Mouse (Mus musculus) v-Abl transformed pro-B cells (cell line): Measurements from ENCODE around the gene Ap2a1.

Experiments used
- in situ Hi-C, 2 experiments: fragments of 400-800 bp; cut with MboI; formaldehyde crosslinking; loops; one replicate each; pipeline ENCODE4 v1.15.1; 2025; ENCODE audit not compliant: unreplicated experiment in 2 of 2

Ap2a1 gene

DNA sequence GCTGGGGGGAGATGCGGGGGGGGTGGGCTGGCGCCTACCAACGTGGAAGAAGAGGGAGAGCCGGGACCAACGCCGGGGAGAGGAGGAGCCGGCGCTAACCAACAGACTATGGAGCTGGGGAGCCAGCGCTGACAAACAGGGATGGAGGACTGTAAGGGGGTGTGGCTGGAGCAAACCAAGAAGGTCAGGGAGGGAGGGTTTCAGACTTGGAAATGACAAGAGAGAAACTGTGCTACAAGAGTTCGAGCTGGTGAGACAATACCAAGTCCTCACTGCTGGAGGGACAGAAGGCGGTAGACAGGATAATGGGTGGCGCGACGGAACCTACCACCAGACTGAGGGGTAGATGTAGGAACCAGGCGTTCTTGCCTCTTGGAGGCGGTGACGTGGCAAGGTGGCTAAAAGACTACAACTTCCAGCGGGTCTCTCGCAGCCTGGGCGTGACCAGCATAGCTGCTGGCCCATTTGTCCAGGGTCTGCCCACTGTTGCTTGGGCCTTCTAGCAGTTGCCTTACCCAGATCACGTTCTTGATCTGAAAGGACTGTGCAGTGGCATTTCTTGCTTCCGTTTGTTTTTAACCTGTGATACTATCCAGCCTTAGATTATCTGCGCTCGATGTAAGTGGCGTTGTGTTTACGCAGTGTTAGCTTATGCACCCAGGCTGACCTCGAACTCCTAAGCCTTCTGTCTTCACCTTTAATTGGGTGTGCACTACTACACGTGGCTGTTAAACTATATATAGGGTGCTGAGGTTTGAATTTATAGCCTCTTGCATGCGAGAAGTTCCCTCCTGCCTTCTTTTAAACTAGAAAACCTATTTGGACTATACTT is 59.4 kb downstream of the Ap2a1 start, which contains the start of gene Ptov1:
TSS of gene Ptov1 (minus strand) at position 92 of the 832 bp plus-strand sequence.
- in situ Hi-C loops = loop anchor here in 1 of 2 experiments (25.0 kb wide), 1 partner anchor 333 kb away; the partner anchor contains the start of genes Pold1 and Spib

DNA sequence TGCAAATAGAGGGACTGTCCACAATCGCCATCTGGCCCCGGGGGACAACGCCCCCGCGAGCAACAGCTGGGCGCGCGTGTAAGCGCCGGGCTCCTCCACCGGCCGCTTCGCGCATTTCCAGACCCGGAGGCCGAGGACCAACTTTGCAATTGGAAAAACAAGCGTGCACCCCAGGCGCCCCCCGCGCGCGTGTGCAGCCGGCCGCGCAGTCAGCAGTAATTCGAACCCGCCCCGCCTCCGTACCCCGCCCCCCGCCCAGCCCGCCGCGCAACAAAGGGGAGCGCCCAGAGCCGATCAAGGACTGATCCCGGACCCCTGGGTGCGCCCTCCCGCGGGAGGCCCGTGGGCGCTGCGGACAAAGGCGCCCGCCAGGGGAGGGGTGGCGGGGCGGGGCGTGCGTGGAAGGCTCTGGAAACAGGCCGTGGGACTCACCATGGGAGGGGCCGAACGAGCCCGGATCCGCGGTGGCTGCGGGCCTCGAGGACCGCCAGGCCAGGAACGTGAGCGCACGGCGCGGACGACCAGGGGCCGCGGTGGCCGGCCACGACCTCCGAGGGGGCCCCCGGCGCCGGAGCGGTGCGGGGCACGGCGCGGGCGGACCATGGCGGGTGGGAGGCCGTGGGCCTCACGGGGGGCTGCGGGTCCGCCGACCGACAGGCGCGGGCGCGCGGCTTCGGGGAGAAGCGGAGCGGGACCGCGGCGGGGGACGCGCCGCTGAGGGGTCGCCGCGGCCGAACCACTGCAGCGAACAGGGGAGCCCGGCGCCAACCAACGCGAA is 60.2 kb downstream of the Ap2a1 start:
- in situ Hi-C loops = loop anchor here in 1 of 2 experiments (25.0 kb wide), 1 partner anchor 332 kb away; the partner anchor contains the start of genes Pold1 and Spib

DNA sequence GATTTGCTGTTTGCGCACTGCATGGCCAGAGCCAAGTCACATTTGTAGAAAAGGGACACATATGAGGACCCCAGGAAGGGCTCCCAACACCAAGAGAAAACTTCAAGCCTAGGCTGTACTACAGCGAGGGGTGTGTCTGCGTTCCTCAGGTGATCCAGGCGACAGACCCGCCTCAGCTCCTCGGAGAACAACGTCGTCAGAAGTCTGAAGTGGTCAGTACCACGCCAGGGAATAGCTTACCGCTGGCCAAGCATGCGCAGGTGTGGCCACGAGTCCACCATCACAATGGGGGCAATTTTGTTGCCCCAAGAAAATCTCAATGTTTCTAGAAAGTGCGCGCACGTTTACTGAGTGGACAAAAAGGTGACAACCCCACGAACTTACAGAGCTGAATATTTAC is 60.8 kb downstream of the Ap2a1 start:
- in situ Hi-C loops = loop anchor here in 1 of 2 experiments (25.0 kb wide), 1 partner anchor 331 kb away; the partner anchor contains the start of genes Pold1 and Spib

DNA sequence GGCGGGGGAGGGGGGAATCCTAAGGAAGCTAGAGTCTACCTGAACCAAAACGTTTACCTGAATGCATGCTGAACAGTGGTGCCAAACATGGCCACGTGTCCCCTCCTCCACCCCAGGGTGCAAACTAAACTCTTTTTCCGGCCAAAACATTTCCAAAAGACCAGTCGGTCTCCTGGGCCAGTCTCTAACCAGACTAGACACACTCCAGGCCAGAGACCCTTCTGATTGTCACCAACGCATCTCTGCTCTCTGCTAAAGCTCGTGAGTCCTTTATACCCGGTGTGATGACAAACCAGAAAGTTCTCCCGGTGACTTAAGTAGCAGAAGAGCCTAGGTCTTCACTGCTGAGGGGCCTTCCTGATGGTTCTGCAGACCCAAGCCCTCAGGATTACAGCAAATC is 61.5 kb downstream of the Ap2a1 start:
- in situ Hi-C loops = loop anchor here in 1 of 2 experiments (25.0 kb wide), 1 partner anchor 331 kb away; the partner anchor contains the start of genes Pold1 and Spib

DNA sequence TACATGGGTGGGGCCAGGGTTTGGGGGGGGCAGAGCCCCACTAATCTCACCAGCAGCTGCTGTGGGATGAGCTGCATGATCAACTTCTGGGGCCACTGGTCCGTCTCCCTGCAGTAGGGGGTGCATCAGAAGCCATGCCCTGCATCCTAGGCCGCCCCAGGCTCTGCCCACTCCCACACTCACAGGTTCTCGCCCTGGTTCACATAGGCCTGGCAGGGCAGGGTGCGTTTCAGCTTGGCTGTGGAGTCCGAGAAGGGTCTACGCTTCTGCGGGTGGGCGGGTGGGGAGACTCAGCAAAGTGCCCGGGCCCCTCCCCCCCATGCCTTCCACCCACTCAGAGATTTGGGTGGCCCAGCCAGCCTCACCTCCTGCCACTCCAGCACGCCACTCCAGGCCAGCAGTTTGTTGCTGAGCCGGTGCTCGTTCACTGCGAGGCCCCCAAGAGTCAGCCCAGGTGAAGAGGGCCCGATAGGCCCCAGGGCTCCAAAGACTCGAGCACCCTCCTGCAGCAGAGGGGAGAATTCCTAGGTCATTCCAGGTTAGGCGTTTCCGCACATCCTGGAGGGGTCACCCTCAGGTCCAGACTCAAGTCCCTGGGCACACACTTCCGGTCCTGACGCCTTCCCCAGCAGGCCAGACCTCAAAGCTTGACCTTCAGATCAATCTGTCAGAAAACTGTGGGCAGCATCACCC is 62.1 kb downstream of the Ap2a1 start:
- in situ Hi-C loops = loop anchor here in 1 of 2 experiments (25.0 kb wide), 1 partner anchor 330 kb away; the partner anchor contains the start of genes Pold1 and Spib

DNA sequence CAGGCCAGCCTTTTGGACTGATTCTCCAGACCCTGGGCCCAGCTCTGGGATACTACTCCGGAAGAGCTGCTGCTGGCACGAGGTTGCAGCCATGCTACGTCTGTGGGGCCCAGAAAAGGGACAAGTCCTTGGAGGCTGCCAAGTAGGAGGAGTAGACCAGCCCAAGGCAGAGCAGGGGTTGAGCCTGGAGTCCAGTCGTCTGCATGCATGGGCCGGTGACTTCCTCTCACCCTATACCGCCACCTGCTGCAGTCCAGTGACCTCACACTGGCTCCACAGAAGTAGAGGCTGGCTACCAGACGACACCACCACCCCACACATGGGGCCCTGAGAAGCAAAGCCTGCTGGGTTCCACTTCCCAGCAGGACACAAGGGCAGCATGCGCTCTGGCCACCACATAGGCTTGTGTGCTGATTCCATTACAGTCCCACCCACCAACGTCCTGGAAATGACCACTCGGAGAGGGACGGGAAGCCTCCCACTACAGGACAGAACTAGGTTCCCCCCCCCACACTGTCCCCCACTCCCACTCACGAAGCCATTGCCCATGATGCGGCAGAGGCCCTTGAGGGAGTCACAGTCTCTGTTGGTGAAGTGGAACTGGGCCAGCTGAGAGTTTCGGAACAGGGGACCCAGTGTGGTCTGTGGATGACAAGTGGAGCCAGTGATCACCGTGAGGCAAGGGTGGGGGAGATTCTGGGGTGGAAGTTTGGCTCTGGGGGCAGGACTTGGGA is 62.9 kb downstream of the Ap2a1 start:
- in situ Hi-C loops = loop anchor here in 1 of 2 experiments (25.0 kb wide), 1 partner anchor 329 kb away; the partner anchor contains the start of genes Pold1 and Spib

DNA sequence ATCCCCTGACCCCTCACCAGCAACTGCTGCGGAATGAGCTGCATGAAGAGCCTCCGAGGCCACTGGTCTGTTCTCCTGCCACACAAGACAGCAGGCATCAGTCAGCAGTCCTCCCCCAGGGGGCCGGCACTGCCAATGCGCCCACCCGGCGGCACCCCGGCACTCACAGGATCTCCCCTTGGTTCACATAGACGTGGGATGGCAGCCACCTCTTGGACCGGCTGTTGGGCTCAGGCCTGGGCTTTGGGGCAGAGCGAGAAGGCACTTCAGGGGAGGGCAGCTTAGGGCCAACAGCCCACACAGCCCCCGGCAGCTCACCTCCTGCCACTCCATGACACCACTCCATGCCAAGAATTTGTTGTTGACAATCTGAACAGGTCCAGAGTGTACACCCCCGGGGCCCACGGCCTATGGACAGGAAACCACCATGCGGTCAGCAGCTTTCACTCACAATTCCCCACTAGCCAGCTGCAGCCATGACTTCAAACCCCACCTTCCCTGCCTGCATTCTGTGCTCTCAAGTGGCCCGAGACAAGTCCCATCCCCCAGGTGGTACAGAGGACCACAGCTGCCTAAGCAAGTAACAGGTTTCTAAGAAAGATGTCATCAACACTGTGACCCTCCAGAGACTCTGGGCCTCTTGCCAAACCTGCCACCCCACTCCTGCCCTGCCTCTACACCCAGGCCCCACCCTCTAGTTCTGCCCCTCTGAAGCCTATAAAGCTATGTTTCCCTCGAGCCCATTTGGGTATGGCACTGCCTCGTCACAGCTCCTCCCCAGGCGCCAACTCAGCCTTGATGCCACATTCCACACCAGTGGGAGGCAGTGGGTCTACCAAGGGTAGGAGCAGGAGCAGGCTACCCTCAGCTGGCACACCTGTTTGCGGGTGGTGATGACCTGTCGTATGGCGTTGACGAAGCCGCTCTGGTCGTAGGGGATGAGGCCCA is 64.4 kb downstream of the Ap2a1 start:
- in situ Hi-C loops = loop anchor here in 1 of 2 experiments (25.0 kb wide), 1 partner anchor 328 kb away; the partner anchor contains the start of genes Pold1 and Spib

DNA sequence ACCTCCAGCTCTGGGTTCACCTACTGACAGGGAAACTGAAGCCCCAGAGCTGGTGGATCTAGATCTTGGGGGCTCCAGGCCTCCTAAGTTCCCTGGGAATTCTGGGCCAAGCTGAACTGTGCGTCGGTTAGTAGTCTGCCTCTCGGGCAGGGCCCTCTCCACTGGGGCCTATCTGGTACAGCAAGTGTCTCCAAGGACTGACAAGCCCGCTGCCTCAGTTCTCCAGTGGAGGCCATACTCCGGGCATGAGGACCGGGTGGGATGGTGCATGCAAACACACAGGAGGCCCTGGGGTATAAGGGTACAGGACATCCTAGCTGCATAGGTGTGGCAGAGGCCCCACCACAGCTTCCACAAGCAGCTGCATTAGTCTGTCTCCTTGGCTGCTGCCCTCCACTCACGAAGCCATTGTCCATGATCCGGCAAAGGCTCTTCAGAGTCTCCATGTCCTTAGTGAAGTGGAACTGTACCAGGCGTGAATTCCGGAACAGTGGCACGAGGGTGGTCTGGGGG is 65.3 kb downstream of the Ap2a1 start:
- in situ Hi-C loops = loop anchor here in 1 of 2 experiments (25.0 kb wide), 1 partner anchor 327 kb away; the partner anchor contains the start of genes Pold1 and Spib

DNA sequence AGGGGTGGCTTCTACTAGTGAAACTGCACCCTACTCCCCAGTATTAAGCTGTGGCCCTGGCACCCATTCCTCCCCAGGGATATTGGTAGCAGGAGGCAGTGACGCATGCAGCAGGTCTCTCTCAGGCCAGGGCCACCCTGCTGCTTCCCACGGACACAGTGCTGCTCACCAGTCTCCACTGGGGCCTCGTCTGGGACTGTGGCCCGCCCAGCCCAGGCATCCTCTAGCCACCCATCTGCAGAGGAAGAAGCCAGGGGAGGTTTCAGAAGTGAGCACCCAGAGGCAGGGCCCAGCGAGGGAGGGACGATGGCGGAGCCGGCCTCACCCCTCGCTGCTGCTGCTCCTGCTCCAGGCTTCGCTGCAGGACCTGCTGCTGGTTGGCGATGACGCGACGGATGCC is 66.1 kb downstream of the Ap2a1 start:
- in situ Hi-C loops = loop anchor here in 1 of 2 experiments (25.0 kb wide), 1 partner anchor 326 kb away; the partner anchor contains the start of genes Pold1 and Spib

DNA sequence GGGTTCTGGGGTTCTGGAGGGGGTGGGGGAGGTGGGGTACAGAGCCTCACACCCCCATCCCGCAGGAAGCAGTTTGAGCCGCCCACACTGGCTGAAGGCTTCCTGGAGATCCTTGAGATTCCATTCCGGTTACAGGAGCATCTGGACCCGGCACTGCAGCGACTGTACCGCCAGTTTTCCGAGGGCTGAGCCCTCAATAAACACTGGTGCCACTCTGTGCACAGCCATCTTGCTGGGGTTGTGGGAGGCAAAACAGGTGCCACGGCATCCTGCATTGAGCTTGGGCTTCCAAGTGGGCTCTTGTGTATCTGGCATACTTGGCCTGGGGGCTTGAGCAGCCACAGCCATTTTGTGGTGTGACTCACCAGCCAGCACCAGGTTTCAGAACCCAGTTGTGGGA is 66.9 kb downstream of the Ap2a1 start:
- in situ Hi-C loops = loop anchor here in 1 of 2 experiments (25.0 kb wide), 1 partner anchor 325 kb away; the partner anchor contains the start of genes Pold1 and Spib

DNA sequence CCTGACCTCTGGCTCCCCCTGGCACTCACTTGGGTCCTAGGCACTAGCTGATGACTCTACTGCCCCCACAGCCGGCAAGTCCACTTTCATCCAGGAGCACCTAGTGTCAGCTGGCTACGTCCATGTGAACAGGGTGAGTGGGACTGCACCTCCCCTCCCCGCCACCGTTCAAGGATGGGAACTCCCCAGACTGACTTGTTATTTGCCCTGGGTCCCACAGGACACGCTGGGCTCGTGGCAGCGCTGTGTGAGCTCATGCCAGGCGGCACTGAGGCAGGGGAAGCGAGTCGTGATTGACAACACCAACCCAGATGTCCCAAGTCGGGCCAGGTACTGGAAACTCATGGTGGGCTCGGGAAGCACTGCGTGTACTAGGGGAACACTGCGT is 67.9 kb downstream of the Ap2a1 start:
- in situ Hi-C loops = loop anchor here in 1 of 2 experiments (25.0 kb wide), 1 partner anchor 324 kb away; the partner anchor contains the start of genes Pold1 and Spib

DNA sequence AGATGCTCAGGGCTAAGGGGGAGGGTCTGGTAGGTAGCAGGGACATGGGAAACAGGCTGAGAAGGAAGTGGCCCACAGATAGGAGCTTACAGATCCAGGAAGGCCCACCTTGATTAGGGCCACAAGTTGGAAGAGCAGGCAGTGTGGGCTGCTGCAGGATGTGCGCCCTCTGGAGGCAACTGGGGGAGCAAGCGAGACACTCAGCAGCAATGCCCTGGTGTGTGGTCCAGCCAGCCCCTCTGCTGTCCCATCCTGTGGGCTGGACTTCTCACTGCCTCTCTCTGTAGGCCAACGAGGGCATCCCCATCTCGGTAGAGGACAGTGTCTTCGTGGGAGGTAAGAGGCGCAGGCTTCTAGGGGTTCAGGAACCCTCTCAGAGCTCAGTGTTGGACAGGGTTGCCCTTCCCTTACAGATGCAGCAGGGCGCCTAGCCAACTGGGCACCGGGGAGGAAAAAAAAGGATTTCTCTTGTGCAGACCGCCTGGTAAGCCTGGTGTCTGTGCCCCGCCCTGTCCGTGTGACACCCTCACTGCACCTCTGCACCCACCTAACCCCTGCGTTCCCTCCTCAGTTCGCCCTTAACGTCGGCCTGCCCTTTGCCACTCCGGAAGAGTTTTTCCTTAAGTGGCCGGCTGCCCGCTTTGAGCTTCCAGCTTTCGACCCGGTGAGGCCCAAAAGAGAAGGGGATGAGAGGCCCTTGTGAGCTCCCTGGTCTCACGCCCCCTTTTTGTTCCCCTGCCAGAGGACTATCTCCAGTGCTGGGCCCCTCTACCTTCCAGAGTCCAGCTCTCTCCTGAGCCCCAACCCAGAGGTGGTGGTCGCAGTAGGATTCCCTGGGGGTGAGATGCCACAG is 68.5 kb downstream of the Ap2a1 start:
- in situ Hi-C loops = loop anchor here in 1 of 2 experiments (25.0 kb wide), 1 partner anchor 324 kb away; the partner anchor contains the start of genes Pold1 and Spib

DNA sequence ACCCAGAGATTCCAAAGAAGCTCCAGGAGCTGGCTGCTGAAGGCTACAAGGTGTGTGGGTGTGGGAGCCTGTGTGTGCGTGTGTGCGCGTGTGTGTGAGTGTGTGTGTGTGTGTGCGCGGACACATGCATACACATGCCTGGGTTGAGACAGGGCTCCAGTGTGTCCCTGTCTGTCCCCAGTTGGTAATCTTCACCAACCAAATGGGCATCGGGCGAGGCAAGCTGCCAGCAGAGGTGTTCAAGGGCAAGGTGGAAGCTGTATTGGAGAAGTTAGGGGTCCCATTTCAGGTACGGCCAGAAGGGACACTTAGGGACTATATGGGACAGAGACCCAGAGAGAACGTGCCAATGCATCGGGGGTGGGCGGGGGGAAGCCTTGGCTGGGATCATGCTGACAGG is 69.4 kb downstream of the Ap2a1 start:
- in situ Hi-C loops = loop anchor here in 1 of 2 experiments (25.0 kb wide), 1 partner anchor 323 kb away; the partner anchor contains the start of genes Pold1 and Spib

DNA sequence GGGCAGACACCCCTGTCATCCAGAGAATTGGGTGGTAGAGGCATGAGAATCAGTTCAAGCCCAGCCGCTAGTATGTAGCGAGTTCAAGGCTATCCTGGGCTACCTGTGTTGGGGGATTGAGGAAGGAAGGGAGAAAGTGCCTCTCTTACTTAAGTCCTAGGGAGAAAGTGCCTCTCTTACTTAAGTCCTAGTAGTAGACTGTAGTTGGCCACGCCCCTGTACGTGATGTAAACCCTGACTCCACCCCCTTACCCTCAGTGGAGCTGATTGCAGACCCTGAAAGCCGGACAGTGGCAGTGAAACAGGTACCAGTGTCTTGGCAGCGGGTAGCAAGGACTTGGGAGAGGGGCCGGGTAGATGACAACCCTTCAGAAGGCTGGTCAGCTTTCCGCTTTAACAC is 71.4 kb downstream of the Ap2a1 start:
- in situ Hi-C loops = loop anchor here in 1 of 2 experiments (25.0 kb wide), 1 partner anchor 321 kb away; the partner anchor contains the start of genes Pold1 and Spib

DNA sequence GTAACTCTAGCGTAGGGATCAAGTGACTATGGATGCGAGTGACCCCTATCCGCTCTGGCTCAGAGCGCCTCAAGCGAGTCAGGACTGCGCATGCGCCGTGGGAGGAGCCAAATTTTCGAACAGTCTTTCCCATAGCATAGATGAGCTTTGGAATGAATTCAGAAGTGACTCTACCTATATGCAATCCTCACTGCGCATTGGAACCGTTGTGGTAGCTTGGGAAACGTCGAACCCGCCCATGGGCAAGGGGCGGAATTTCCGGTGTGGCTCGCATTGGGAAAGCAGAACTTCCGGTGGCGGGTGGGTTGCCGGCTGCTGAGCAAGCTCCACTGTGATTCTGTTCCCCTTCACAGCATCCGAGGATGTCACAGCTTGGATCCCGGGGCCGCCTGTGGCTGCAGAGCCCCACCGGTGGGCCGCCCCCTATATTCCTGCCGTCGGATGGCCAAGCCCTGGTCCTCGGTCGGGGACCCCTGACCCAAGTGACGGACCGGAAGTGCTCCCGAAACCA is 72.2 kb downstream of the Ap2a1 start, which contains the start of gene Pnkp:
TSS of gene Pnkp (plus strand) at position 98 of the 511 bp plus-strand sequence.
- in situ Hi-C loops = loop anchor here in 1 of 2 experiments (25.0 kb wide), 1 partner anchor 320 kb away; the partner anchor contains the start of genes Pold1 and Spib
